Mouse (Mus musculus): ENCODE data around the gene Atg16l2. TPM values are rescaled to one million over a fixed set of nuclear protein-coding genes. Genes with fewer than 3 reads are reported as not detected.

Gene Atg16l2
- polyA plus RNA-seq, 1 experiment from 2014 or later: 13.1 TPM

DNA sequence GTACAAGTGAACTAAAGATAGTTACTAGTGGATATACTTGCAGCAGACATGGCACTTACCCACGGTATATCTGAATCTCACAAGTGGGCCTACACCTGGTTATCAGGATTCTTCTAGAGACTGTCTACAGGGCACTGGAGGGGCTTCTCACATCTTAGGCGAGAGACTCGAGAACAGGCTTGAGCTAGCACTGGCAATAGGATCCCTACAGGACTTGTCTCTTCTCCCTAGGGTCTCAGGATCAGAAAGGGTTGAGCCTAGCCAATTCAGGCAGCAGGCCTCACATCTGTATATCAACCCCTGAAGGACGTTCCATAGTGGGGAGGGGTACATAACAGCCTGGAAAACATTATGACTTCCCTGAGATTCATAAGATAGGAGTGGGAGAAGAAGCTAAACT lies 15.2 kb downstream of the Atg16l2 start:
- Histone ChIP-seq H3K9me3 (no peaks in the 10 kb centered on the region), H3K27ac (replicated peaks) (no peak overlapping the region), H3K27me3 (replicated peaks; ENCODE audit: low read depth, poor library complexity, severe bottlenecking) (no peaks in the 10 kb centered on the region), H3K4me1 (no peaks in the 10 kb centered on the region), H3K36me3 (replicated peaks) (peaks cover 65% of the 10 kb centered on the region), H3K4me3 (no peak overlapping the region)
- WGBS: 82% methylated on average over 4 of the region's 4 CpGs
- DNase-seq (ENCODE audit: low spot score): no peak

DNA sequence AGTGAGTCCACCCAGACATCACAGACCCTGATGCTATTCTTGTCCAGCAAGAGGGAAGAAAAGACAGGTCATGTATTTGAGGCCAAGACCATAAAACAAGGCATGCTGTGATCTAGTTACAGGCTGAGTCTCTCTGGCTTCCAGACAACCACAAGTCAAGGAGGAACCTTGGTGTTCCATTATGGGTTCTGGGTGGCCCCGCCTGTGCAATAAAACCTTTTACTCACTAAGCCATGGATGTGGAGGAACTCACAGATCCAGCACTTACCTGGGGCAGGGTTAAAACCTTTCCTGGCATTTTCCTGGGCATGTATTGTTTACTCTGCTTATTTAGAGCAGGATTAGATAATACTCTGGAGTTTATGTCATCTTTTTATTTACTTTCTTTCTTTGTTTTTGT lies 17.5 kb downstream of the Atg16l2 start:
- H3K4me1 ChIP-seq: no peaks in the 10 kb centered on the region
- no peak for DNase-seq (ENCODE audit: low spot score)
- WGBS: 91% methylated on average over 1 of the region's 1 CpGs
- no peak overlapping the region for H3K27ac ChIP-seq (replicated peaks)
- peaks cover 65% of the 10 kb centered on the region for H3K36me3 ChIP-seq (replicated peaks)
- no peaks in the 10 kb centered on the region for H3K27me3 ChIP-seq (replicated peaks; ENCODE audit: low read depth, poor library complexity, severe bottlenecking)
- H3K4me3 ChIP-seq: no peak overlapping the region
- H3K9me3 ChIP-seq: no peaks in the 10 kb centered on the region

DNA sequence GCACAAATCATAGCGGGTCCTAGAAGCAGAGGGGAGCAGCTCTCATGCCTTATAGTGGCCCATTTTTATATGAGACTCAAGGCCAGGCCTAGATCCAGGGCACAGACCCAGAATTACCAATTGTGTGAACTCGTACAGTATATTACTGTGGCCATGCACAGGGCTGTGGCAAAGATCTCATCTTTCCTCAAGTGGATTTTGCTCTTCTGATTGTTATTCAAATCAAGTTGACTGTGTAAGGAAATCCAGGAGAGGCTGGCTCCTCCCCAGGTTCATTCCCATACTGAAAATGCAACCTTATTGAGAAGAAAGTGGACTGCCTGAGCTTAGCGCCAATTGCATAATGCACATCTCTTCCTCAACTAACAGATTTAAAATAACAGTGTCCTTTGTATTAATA lies 19.3 kb downstream of the Atg16l2 start:
- H3K27ac ChIP-seq (replicated peaks): no peak overlapping the region
- H3K36me3 ChIP-seq (replicated peaks): peaks cover 79% of the 10 kb centered on the region
- no peaks in the 10 kb centered on the region for H3K9me3 ChIP-seq
- 92% methylated on average over 3 of the region's 3 CpGs for WGBS
- DNase-seq (ENCODE audit: low spot score): no peak
- no peak overlapping the region for H3K4me3 ChIP-seq
- H3K4me1 ChIP-seq: no peaks in the 10 kb centered on the region
- H3K27me3 ChIP-seq (replicated peaks; ENCODE audit: low read depth, poor library complexity, severe bottlenecking): no peaks in the 10 kb centered on the region

DNA sequence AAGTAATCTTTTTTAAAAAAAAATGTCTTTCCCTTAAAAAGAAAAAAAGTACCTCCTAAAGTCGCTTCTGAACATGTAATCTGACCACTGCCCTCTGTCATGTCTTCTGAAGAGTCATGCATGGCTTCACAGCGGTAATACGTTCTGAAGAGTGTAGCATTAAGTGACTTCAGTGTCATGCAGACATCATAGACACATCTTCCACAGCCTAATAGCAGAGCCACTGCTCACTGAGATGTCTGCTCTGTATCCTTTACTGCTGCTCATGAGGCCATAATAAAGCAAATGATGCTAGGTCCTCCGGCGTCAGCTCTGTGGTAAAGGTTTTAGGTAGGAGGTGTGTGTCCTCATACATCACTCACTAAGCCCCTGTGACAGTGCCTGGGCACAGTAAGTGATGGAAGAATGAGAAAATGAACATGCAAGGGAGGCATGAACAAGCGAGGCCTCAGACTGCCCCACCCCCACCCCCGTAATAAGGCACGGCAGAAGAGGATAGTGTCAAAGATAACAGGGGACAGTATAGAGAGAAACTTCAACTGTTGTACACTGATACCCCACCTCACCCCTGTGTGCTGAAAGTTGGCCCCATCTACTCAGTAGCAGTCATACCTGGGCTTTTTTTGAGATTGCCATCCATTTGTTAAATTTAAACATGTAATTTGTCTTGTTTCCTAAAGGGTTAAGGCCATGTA lies 29.4 kb downstream of the Atg16l2 start:
- H3K4me1 ChIP-seq: no peaks in the 10 kb centered on the region
- 89% methylated on average over 8 of the region's 8 CpGs for WGBS
- no peaks in the 10 kb centered on the region for H3K27me3 ChIP-seq (replicated peaks; ENCODE audit: low read depth, poor library complexity, severe bottlenecking)
- H3K4me3 ChIP-seq: no peak overlapping the region
- no peaks in the 10 kb centered on the region for H3K9me3 ChIP-seq
- H3K27ac ChIP-seq (replicated peaks): no peak overlapping the region
- no peak for DNase-seq (ENCODE audit: low spot score)
- peaks cover 64% of the 10 kb centered on the region for H3K36me3 ChIP-seq (replicated peaks)

DNA sequence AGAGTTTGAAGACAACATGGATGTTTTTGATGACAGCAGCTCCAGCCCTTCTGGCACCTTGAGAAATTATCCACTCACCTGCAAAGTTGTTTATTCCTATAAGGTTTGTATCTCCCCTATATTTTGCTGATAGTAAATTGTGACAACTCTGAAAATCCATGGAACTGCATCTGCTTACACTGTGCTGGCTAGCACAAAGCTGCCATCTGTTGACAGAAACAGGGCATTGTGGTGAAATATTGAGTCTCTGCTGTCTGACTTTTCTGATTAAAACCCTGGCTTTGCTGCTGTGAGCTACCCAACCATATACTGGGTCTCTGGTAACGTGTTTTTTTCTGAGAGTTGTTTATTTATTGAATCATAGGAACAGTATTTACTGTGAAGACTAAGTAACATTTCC lies 30.4 kb downstream of the Atg16l2 start:
- Histone ChIP-seq H3K4me1 (no peaks in the 10 kb centered on the region), H3K9me3 (no peaks in the 10 kb centered on the region), H3K4me3 (no peak overlapping the region), H3K27me3 (replicated peaks; ENCODE audit: low read depth, poor library complexity, severe bottlenecking) (no peaks in the 10 kb centered on the region), H3K27ac (replicated peaks) (no peak overlapping the region), H3K36me3 (replicated peaks) (peaks cover 54% of the 10 kb centered on the region)
- no peak for DNase-seq (ENCODE audit: low spot score)
- 74% methylated on average over 1 of the region's 1 CpGs for WGBS

DNA sequence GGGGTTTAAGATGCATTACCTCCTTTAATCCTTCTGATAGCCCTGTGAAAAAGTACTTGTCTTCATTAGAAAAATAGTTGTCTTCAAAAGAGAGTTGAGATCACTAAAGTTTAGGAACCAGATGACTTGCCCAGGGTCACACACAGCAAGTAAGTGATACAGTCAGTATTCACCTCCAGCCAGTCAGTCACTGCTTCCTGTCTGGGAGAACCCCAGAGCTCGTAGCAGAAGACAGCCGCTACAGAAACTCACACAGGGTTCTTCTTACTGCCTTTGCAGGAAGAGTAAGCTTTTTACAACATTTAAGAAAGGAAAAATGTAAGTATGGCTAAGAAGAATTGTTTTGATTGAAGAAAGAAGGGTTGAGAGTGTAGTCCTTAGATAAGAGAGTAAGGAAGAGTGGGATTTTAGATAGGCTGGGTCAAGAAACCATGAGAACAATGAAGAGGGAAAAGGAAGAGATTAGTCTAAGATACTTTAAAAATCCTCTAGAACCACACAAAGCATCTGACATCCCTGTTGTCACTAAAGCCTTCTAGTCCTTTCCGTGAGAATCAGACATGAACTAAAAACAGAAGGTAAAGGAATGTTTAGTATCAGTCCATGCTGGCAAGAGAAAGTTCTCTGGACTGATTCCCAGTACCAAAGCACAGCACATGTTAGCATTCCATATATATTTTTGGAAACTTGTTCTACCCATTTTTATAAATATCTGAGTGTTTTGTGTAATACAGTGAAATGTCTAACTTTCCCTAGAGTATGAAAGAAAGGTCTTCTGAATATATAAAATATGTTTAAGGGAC lies 34.4 kb downstream of the Atg16l2 start:
- Histone ChIP-seq H3K4me3 (no peak overlapping the region), H3K4me1 (no peaks in the 10 kb centered on the region), H3K27ac (replicated peaks) (no peak overlapping the region), H3K27me3 (replicated peaks; ENCODE audit: low read depth, poor library complexity, severe bottlenecking) (no peaks in the 10 kb centered on the region), H3K36me3 (replicated peaks) (peaks cover 29% of the 10 kb centered on the region), H3K9me3 (no peaks in the 10 kb centered on the region)
- 75% methylated on average over 3 of the region's 3 CpGs for WGBS
- DNase-seq (ENCODE audit: low spot score): no peak

DNA sequence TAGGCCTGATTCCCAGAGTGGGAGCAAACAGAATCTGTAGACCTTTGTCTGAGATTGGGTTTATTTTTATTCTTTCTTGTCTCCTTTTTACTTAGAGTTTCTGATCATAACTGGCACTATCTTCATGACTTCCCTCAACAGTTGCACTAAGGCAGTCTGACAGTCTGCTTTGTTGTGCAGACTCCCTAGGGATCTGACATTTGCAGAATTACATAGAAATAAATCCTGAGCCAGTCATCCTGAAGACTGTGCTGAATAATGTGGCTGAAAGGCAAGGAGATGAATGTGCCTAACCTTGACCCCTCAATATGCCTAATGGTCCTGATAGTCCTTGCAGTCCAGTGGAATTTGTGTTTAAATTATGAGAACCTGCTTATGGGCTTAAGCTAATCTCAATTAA lies 38.5 kb downstream of the Atg16l2 start:
- H3K4me1 ChIP-seq: no peaks in the 10 kb centered on the region
- no peak overlapping the region for H3K27ac ChIP-seq (replicated peaks)
- no peaks in the 10 kb centered on the region for H3K27me3 ChIP-seq (replicated peaks; ENCODE audit: low read depth, poor library complexity, severe bottlenecking)
- no peaks in the 10 kb centered on the region for H3K9me3 ChIP-seq
- DNase-seq (ENCODE audit: low spot score): no peak
- no peak overlapping the region for H3K4me3 ChIP-seq
- H3K36me3 ChIP-seq (replicated peaks): peaks cover 41% of the 10 kb centered on the region

DNA sequence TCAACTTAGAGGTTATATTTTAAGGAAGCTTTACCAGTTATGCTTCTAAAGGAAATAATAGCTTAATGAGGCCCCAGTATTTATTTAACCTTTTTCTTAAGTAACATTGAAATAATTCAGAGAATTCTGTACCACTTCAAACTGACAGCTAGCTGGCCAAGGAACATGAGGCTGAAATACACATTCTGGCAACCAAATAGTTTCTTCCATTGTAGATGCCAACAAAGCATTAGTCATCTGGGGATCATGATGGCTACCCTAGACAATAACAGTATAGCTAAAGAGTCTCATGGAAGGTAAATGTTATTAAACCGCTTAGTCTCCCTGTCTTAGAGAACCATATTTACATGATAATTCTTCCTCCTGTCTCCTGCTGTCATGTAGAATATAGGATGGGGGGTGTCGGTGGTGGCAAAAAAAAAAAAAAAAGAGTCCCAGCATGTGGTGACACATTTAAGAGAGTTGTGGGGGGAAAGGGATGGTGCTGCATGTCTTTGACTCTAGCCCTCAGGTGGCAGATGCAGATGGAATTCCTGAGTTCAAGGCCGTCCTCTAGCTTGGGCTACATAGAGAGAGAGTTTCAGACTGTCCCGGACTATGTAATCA lies 40.0 kb downstream of the Atg16l2 start:
- DNase-seq (ENCODE audit: low spot score): no peak
- Histone ChIP-seq H3K9me3 (no peaks in the 10 kb centered on the region), H3K4me1 (no peaks in the 10 kb centered on the region), H3K4me3 (no peak overlapping the region), H3K36me3 (replicated peaks) (peaks cover 41% of the 10 kb centered on the region), H3K27ac (replicated peaks) (no peak overlapping the region), H3K27me3 (replicated peaks; ENCODE audit: low read depth, poor library complexity, severe bottlenecking) (no peaks in the 10 kb centered on the region)
- WGBS: 87% methylated on average over 4 of the region's 4 CpGs

DNA sequence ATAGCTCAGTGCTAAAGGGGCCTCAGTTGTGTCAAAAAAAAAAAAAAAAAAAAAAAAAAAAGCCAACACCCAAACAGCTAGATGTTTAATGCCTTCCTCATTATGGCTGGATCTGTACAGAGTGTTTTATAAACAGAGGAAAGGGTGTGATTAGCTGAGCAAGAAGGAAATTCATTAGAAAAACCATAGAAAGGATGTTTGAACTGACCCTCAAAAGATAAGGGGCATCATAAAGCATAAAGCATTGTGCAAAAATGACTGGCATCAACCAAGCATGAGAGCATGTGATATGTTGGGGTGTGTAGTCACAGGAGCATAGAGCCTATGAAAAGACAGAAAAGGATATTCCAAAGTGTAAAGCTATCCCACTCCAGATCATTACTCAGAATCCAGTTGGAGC lies 43.6 kb downstream of the Atg16l2 start:
- H3K9me3 ChIP-seq: no peaks in the 10 kb centered on the region
- H3K27me3 ChIP-seq (replicated peaks; ENCODE audit: low read depth, poor library complexity, severe bottlenecking): no peaks in the 10 kb centered on the region
- no peak for DNase-seq (ENCODE audit: low spot score)
- no peak overlapping the region for H3K4me3 ChIP-seq
- H3K27ac ChIP-seq (replicated peaks): no peak overlapping the region
- H3K36me3 ChIP-seq (replicated peaks): peaks cover 66% of the 10 kb centered on the region
- H3K4me1 ChIP-seq: no peaks in the 10 kb centered on the region

DNA sequence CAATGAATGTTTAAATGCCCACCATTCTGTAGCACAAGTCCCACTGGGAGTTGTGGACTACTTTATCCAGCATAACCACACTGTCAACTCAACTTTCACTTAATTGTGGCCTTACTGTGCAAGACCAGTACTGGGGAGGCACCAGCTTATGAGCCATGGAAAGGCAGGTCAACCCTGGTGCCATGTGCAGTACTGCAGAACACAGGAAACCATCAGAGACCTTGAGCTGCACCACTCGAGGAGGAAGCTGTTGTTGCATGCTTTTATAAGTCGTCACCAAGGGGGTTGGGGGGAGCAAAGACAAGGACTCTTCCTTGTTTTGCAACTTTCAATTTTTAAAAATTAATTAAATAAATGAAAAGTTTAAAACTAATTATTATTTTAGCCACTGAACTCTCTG lies 49.0 kb downstream of the Atg16l2 start:
- Histone ChIP-seq H3K27me3 (replicated peaks; ENCODE audit: low read depth, poor library complexity, severe bottlenecking) (no peaks in the 10 kb centered on the region), H3K36me3 (replicated peaks) (peaks cover 57% of the 10 kb centered on the region), H3K4me3 (no peak overlapping the region), H3K9me3 (no peaks in the 10 kb centered on the region), H3K27ac (replicated peaks) (no peak overlapping the region), H3K4me1 (no peaks in the 10 kb centered on the region)
- WGBS: 72% methylated on average over 2 of the region's 2 CpGs
- DNase-seq (ENCODE audit: low spot score): no peak

DNA sequence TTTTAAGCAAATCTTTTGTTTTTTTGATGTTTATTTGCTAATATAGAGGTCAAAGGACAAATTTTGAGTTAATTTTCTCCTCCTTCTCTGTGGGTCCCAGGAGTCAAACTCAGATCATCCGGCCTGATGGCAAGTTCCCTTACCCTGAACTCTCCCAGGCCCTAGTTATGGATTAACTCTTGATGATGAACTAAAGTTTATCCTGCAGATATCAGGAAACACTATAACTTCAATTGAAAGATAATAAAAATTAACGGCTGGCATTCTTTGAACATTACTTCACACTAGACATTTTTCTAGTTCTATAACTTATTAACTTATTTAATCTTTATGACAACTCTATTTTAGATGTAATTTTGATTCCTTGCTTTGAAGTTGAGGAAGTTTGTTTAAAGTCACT lies 52.9 kb downstream of the Atg16l2 start:
- 84% methylated on average over 2 of the region's 2 CpGs for WGBS
- no peak overlapping the region for H3K27ac ChIP-seq (replicated peaks)
- H3K4me1 ChIP-seq: no peaks in the 10 kb centered on the region
- H3K4me3 ChIP-seq: no peak overlapping the region
- H3K9me3 ChIP-seq: no peaks in the 10 kb centered on the region
- DNase-seq (ENCODE audit: low spot score): no peak
- peaks cover 41% of the 10 kb centered on the region for H3K36me3 ChIP-seq (replicated peaks)
- H3K27me3 ChIP-seq (replicated peaks; ENCODE audit: low read depth, poor library complexity, severe bottlenecking): no peaks in the 10 kb centered on the region

DNA sequence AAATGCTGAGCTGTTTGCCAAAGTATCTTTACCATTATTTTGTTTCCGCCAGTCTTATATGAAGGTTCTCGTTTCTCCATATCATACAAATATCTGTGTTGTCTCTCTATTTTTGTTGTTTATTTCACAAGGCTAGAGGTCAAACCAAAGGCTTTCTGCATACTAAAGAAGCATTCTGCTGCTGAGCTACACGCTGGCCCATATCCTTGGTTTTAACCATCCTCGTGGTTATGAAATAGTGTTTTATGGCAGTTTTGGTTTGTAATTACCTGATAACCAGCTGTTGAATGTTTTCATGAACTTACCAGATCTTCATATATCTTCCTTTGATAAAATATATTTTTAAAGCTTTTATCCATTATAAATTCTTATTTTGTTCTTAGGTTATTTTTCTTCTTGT lies 53.3 kb downstream of the Atg16l2 start:
- DNase-seq (ENCODE audit: low spot score): no peak
- 92% methylated on average over 4 of the region's 4 CpGs for WGBS
- Histone ChIP-seq H3K4me3 (no peak overlapping the region), H3K4me1 (no peaks in the 10 kb centered on the region), H3K36me3 (replicated peaks) (peaks cover 42% of the 10 kb centered on the region), H3K9me3 (no peaks in the 10 kb centered on the region), H3K27me3 (replicated peaks; ENCODE audit: low read depth, poor library complexity, severe bottlenecking) (no peaks in the 10 kb centered on the region), H3K27ac (replicated peaks) (no peak overlapping the region)

Data from embryonic facial prominence, embryonic 10.5 days (tissue).